Mouse (Mus musculus) heart, embryonic 11.5 days (tissue): ENCODE measurements at regions not wholly inside any gene's neighbourhood (a gene's known extent, or its start where the extent isn't known, plus 50 kb on each side); places are given as distances from the start of the nearest gene placed in this dataset.

Experiments used
- ATAC-seq: fragments of 200-750 bp; cut with Nextera tagmentation; replicated peaks from 2 replicates; pipeline ENCODE4 v1.8.0; 2017; ENCODE audit warnings: moderate library complexity; ENCODE audit not compliant: insufficient number of reproducible peaks, low FRiP score, low TSS enrichment
- H3K27ac ChIP-seq: fragments of 300-500 bp; sonication (generic); 2 replicates; pipeline ENCODE4 v1.5.1; 2014; ENCODE audit warnings: mild to moderate bottlenecking, low read depth, low read length
- H3K27me3 ChIP-seq: fragments of 300-500 bp; sonication (generic); 2 replicates; pipeline ENCODE4 v1.6.1; 2014; ENCODE audit warnings: mild to moderate bottlenecking, low read length, mixed read lengths; ENCODE audit not compliant: control insufficient read depth, insufficient read depth
- H3K36me3 ChIP-seq: fragments of 300-500 bp; sonication (generic); 2 replicates; pipeline ENCODE4 v1.6.1; 2014; ENCODE audit warnings: mild to moderate bottlenecking, low read length, moderate library complexity, mixed read lengths; ENCODE audit not compliant: control insufficient read depth, insufficient read depth
- H3K4me1 ChIP-seq: fragments of 300-500 bp; sonication (generic); 2 replicates; pipeline ENCODE4 v1.6.1; 2014; ENCODE audit warnings: low read length; ENCODE audit not compliant: control insufficient read depth, insufficient read depth
- H3K4me2 ChIP-seq: fragments of 300-500 bp; sonication (generic); 2 replicates; pipeline ENCODE4 v1.6.1; 2014; ENCODE audit warnings: mild to moderate bottlenecking, moderate library complexity
- H3K4me3 ChIP-seq: fragments of 300-500 bp; sonication (generic); 2 replicates; pipeline ENCODE4 v1.5.1; 2014; ENCODE audit warnings: low read depth, low read length
- H3K9ac ChIP-seq: fragments of 300-500 bp; sonication (generic); 2 replicates; pipeline ENCODE4 v1.6.1; 2014; ENCODE audit warnings: mild to moderate bottlenecking, low read depth, low read length, moderate library complexity
- H3K9me3 ChIP-seq: fragments of 300-500 bp; sonication (generic); replicated peaks from 2 replicates; pipeline ENCODE4 v1.6.1; 2016; ENCODE audit warnings: low read length; ENCODE audit not compliant: control insufficient read depth
- WGBS: fragments of 180-500 bp; shearing (Covaris S2); extraction: QIAGEN DNeasy Blood & Tissue Kit; methylation state at CpG from one replicate; pipeline ENCODE4 v1.1.7; 2014; ENCODE audit not compliant: insufficient replicate concordance; 5-methylcytosine and 5-hydroxymethylcytosine counted together

GRCm38 (mm10) chr7:36526148-36526547 lies 171.8 kb upstream of the Tshz3 start:
- no peak for ATAC-seq
- H3K4me3 ChIP-seq: no peak overlapping the region
- no peaks in the 10 kb centered on the region for H3K4me1 ChIP-seq
- H3K9me3 ChIP-seq: no peaks in the 10 kb centered on the region
- no peaks in the 10 kb centered on the region for H3K27me3 ChIP-seq
- WGBS: 65% methylated on average over 7 of the region's 7 CpGs
- no peaks in the 10 kb centered on the region for H3K36me3 ChIP-seq
- H3K9ac ChIP-seq: no peak overlapping the region
- no peak overlapping the region for H3K4me2 ChIP-seq
- no peak overlapping the region for H3K27ac ChIP-seq

- H3K27me3 ChIP-seq: no peaks in the 10 kb centered on the region
- WGBS: 38% methylated on average over 3 of the region's 3 CpGs
- no peak for ATAC-seq
- H3K27ac ChIP-seq: no peak overlapping the region
- no peaks in the 10 kb centered on the region for H3K36me3 ChIP-seq
- no peaks in the 10 kb centered on the region for H3K4me1 ChIP-seq
- H3K4me2 ChIP-seq: no peak overlapping the region
- no peak overlapping the region for H3K9ac ChIP-seq
- H3K9me3 ChIP-seq: no peaks in the 10 kb centered on the region
- no peak overlapping the region for H3K4me3 ChIP-seq
Measured at GRCm38 (mm10) chr7:36526692-36527091, 171.2 kb upstream of the Tshz3 start.

- Histone ChIP-seq H3K27me3 (no peaks in the 10 kb centered on the region), H3K27ac (no peak overlapping the region), H3K4me3 (no peak overlapping the region), H3K4me1 (no peaks in the 10 kb centered on the region), H3K36me3 (no peaks in the 10 kb centered on the region), H3K9ac (no peak overlapping the region), H3K4me2 (no peak overlapping the region), H3K9me3 (no peaks in the 10 kb centered on the region)
- ATAC-seq: no peak
- 78% methylated on average over 15 of the region's 15 CpGs for WGBS
Measured at GRCm38 (mm10) chr7:36529504-36530065, 168.3 kb upstream of the Tshz3 start.

- H3K4me2 ChIP-seq: no peak overlapping the region
- no peak overlapping the region for H3K9ac ChIP-seq
- H3K27ac ChIP-seq: no peak overlapping the region
- H3K4me1 ChIP-seq: no peaks in the 10 kb centered on the region
- ATAC-seq: no peak
- no peaks in the 10 kb centered on the region for H3K27me3 ChIP-seq
- H3K9me3 ChIP-seq: no peaks in the 10 kb centered on the region
- no peak overlapping the region for H3K4me3 ChIP-seq
- H3K36me3 ChIP-seq: no peaks in the 10 kb centered on the region
- 69% methylated on average over 1 of the region's 1 CpGs for WGBS
Measured at GRCm38 (mm10) chr7:36531559-36531958, 166.4 kb upstream of the Tshz3 start.

- no peak overlapping the region for H3K9ac ChIP-seq
- no peak for ATAC-seq
- no peaks in the 10 kb centered on the region for H3K9me3 ChIP-seq
- no peaks in the 10 kb centered on the region for H3K27me3 ChIP-seq
- 80% methylated on average over 11 of the region's 11 CpGs for WGBS
- H3K27ac ChIP-seq: no peak overlapping the region
- no peaks in the 10 kb centered on the region for H3K4me1 ChIP-seq
- no peak overlapping the region for H3K4me2 ChIP-seq
- no peaks in the 10 kb centered on the region for H3K36me3 ChIP-seq
- no peak overlapping the region for H3K4me3 ChIP-seq
Measured at GRCm38 (mm10) chr7:36538111-36538510, 159.8 kb upstream of the Tshz3 start.

GRCm38 (mm10) chr7:36548007-36548406 lies 149.9 kb upstream of the Tshz3 start:
- Histone ChIP-seq H3K27ac (no peak overlapping the region), H3K4me2 (no peak overlapping the region), H3K9ac (no peak overlapping the region), H3K4me3 (no peak overlapping the region), H3K27me3 (no peaks in the 10 kb centered on the region), H3K4me1 (no peaks in the 10 kb centered on the region), H3K36me3 (no peaks in the 10 kb centered on the region), H3K9me3 (no peaks in the 10 kb centered on the region)
- WGBS: 75% methylated on average over 14 of the region's 14 CpGs
- no peak for ATAC-seq

- no peak overlapping the region for H3K4me2 ChIP-seq
- H3K4me1 ChIP-seq: no peaks in the 10 kb centered on the region
- H3K27ac ChIP-seq: no peak overlapping the region
- H3K9ac ChIP-seq: no peak overlapping the region
- H3K36me3 ChIP-seq: no peaks in the 10 kb centered on the region
- no peak for ATAC-seq
- no peak overlapping the region for H3K4me3 ChIP-seq
- WGBS: 81% methylated on average over 5 of the region's 5 CpGs
- no peaks in the 10 kb centered on the region for H3K9me3 ChIP-seq
- H3K27me3 ChIP-seq: no peaks in the 10 kb centered on the region
Measured at GRCm38 (mm10) chr7:36548440-36548839, 149.5 kb upstream of the Tshz3 start.

GRCm38 (mm10) chr7:36571061-36571460 lies 126.9 kb upstream of the Tshz3 start:
- no peak for ATAC-seq
- Histone ChIP-seq H3K9me3 (no peaks in the 10 kb centered on the region), H3K36me3 (no peaks in the 10 kb centered on the region), H3K9ac (no peak overlapping the region), H3K4me2 (no peak overlapping the region), H3K4me1 (no peaks in the 10 kb centered on the region), H3K4me3 (no peak overlapping the region), H3K27ac (no peak overlapping the region), H3K27me3 (no peaks in the 10 kb centered on the region)
- WGBS: 85% methylated on average over 2 of the region's 2 CpGs

GRCm38 (mm10) chr7:36582074-36582473 lies 115.8 kb upstream of the Tshz3 start:
- Histone ChIP-seq H3K9me3 (0 out of 2 replicates have a peak, but pooled peaks cover 2% of the 10 kb centered on the region), H3K9ac (no peak overlapping the region), H3K4me3 (no peak overlapping the region), H3K27me3 (no peaks in the 10 kb centered on the region), H3K4me1 (no peaks in the 10 kb centered on the region), H3K36me3 (no peaks in the 10 kb centered on the region), H3K27ac (no peak overlapping the region), H3K4me2 (no peak overlapping the region)
- 84% methylated on average over 6 of the region's 6 CpGs for whole genome bisulfite sequencing
- ATAC-seq: no peak
